Mouse (Mus musculus): ENCODE measurements around the gene Zfp346. TPM values are rescaled to one million over a fixed set of nuclear protein-coding genes. Genes with fewer than 3 reads are reported as not detected.
A peak's percentile ranks its signal among the peaks of the same experiment; 100 is the strongest.
"Not testable (repeated sequence)": the region's sequence is repeated elsewhere in the genome, so short reads cannot be mapped to it uniquely, and the experiment has no call there.

Gene Zfp346
- total RNA-seq (2015) (9.1 and 13.8 TPM in 2 replicates), total RNA-seq (2017) (10.8 and 13.4 TPM in 2 replicates)

- peak; percentile 92 for ATAC-seq (replicated peaks; ENCODE audit: poor library complexity)
Observed at GRCm38 (mm10) chr13:55105045-55105952, at the start of gene Zfp346. TSS of gene Zfp346 (plus strand) at chr13:55105311.

GRCm38 (mm10) chr13:55058042-55058441 lies 47.1 kb upstream of the Zfp346 start:
- ATAC-seq (replicated peaks; ENCODE audit: poor library complexity): peak; percentile 61; the same call in 1 of the 2 replicates

GRCm38 (mm10) chr13:55063276-55063675 lies 41.8 kb upstream of the Zfp346 start:
- peak; percentile 20; the same call in 1 of the 2 replicates for ATAC-seq (replicated peaks; ENCODE audit: poor library complexity)

- ATAC-seq (replicated peaks; ENCODE audit: poor library complexity): no peak
Observed at GRCm38 (mm10) chr13:55069719-55070118, 35.4 kb upstream of the Zfp346 start.

- ATAC-seq (replicated peaks; ENCODE audit: poor library complexity): no peak
Observed at GRCm38 (mm10) chr13:55071322-55071721, 33.8 kb upstream of the Zfp346 start.

GRCm38 (mm10) chr13:55075597-55075996 lies 29.5 kb upstream of the Zfp346 start:
- ATAC-seq (replicated peaks; ENCODE audit: poor library complexity): no peak

GRCm38 (mm10) chr13:55092588-55092987 lies 12.5 kb upstream of the Zfp346 start:
- no peak for ATAC-seq (replicated peaks; ENCODE audit: poor library complexity)

GRCm38 (mm10) chr13:55097841-55098240 lies 7.3 kb upstream of the Zfp346 start:
- not testable (repeated sequence) for ATAC-seq (replicated peaks; ENCODE audit: poor library complexity)

GRCm38 (mm10) chr13:55099066-55099725 lies 5.9 kb upstream of the Zfp346 start:
- peak; percentile 40; the same call in 1 of the 2 replicates for ATAC-seq (replicated peaks; ENCODE audit: poor library complexity)

- ATAC-seq (replicated peaks; ENCODE audit: poor library complexity): peak; percentile 84
Observed at GRCm38 (mm10) chr13:55099726-55100478, 5.2 kb upstream of the Zfp346 start, which contains the start of gene Uimc1. TSS of gene Uimc1 (minus strand) at chr13:55100300.

- no peak for ATAC-seq (replicated peaks; ENCODE audit: poor library complexity)
Observed at GRCm38 (mm10) chr13:55101627-55102026, 3.5 kb upstream of the Zfp346 start.

- ATAC-seq (replicated peaks; ENCODE audit: poor library complexity): no peak
Observed at GRCm38 (mm10) chr13:55102366-55102765, 2.7 kb upstream of the Zfp346 start.

GRCm38 (mm10) chr13:55103351-55103750 lies 1.8 kb upstream of the Zfp346 start:
- ATAC-seq (replicated peaks; ENCODE audit: poor library complexity): no peak

- 0 out of 2 replicates have a peak, but pooled peaks have one; percentile 15 for ATAC-seq (replicated peaks; ENCODE audit: poor library complexity)
Observed at GRCm38 (mm10) chr13:55105953-55106691, 1.0 kb downstream of the Zfp346 start.

GRCm38 (mm10) chr13:55107116-55107515 lies 2.0 kb downstream of the Zfp346 start:
- ATAC-seq (replicated peaks; ENCODE audit: poor library complexity): no peak

- no peak for ATAC-seq (replicated peaks; ENCODE audit: poor library complexity)
Observed at GRCm38 (mm10) chr13:55107694-55108093, 2.6 kb downstream of the Zfp346 start.

- ATAC-seq (replicated peaks; ENCODE audit: poor library complexity): no peak
Observed at GRCm38 (mm10) chr13:55114375-55114774, 9.3 kb downstream of the Zfp346 start.

GRCm38 (mm10) chr13:55124903-55125302 lies 19.8 kb downstream of the Zfp346 start:
- peak; percentile 80 for ATAC-seq (replicated peaks; ENCODE audit: poor library complexity)

GRCm38 (mm10) chr13:55133448-55133847 lies 28.3 kb downstream of the Zfp346 start, which contains the start of gene Gm17617:
TSS of gene Gm17617 (minus strand) at chr13:55133548.
- no peak for ATAC-seq (replicated peaks; ENCODE audit: poor library complexity)

- peak; percentile 99 for ATAC-seq (replicated peaks; ENCODE audit: poor library complexity)
Observed at GRCm38 (mm10) chr13:55135382-55135781, 30.3 kb downstream of the Zfp346 start.

Measured in megakaryocyte progenitor cell, adult 5-6 weeks (primary cell).